Mouse (Mus musculus) C2C12 (cell line): ENCODE measurements around the gene Tspyl1.

Experiments
- CTCF ChIP-seq: IDR thresholded peaks from one replicate; pipeline ENCODE4 v1.5.1; 2011; ENCODE audit not compliant: control insufficient read depth, insufficient read depth, insufficient read length
- USF1 ChIP-seq: IDR thresholded peaks from one replicate; pipeline ENCODE4 v1.6.1; 2011; ENCODE audit warnings: low read depth, mild to moderate bottlenecking, control low read depth, moderate library complexity

- no peak for TF ChIP-seq USF1
- no peak for TF ChIP-seq CTCF
These were observed 37.2 kb upstream of the Tspyl1 start for GRCm38 (mm10) chr10:34244745-34245144.
